Mouse (Mus musculus) spleen, adult 2 months (tissue): ENCODE data around the gene Tecpr2.

Experiments
- CTCF ChIP-seq: fragments of 200-500 bp; IDR thresholded peaks from 2 replicates; pipeline ENCODE4 v1.5.1; 2011; ENCODE audit warnings: mild to moderate bottlenecking, inconsistent platforms; ENCODE audit not compliant: insufficient read depth, insufficient read length, insufficient replicate concordance; ENCODE audit errors: extremely low read depth
- POLR2A ChIP-seq: fragments of 200-500 bp; IDR thresholded peaks from 2 replicates; pipeline ENCODE4 v1.6.1; 2011; ENCODE audit warnings: low read depth, low read length, inconsistent platforms

DNA sequence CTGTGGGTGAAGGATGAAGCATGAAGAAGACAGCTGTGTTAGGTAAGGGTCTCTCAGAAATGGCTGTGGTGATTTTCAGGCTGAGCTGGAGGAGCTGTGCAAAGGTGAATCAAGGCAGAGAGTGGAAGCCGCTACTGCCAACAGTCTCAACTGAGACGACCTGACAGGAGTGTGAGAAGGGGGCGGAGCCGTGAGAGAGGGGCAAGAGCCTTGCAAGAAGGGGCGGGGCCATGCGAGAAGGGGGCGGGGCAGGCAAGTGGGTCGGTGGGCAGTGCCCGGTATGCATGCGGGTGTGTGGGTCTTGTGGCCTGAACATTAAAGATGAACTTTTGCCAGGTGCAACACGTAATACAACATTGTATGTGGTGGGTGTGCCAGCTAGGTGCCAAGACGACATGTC, 105.6 kb downstream of the Tecpr2 start:
- no peak for TF ChIP-seq POLR2A
- no peak for TF ChIP-seq CTCF
